Mouse (Mus musculus): Measurements from ENCODE around the gene Efna4. TPM values are rescaled to one million over a fixed set of nuclear protein-coding genes. Genes with fewer than 3 reads are reported as not detected.

The Efna4 gene
- polyA plus RNA-seq, 1 experiment from 2014 or later, result 29.2 TPM

DNA sequence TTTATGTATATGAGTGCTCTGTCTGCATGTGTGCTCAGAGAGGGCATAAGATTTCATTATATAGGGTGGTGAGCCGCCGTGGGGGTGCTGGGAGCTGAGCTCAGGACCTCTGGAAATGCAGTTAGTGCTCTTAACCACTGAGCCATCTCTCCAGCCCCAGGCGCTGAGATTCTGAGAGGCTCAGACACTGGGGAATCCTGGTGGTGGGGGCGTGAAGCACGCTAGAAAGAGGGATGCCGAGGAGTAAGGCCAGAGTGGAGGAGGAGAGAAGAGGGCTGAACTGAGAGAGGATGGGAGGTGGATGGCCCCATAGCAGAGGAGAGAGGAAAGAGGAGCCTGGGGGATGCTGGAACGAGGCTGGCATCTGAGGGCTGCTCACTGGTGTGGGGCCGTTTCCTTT is 26.8 kb upstream of the Efna4 start:
- 71% methylated on average over 8 of the region's 8 CpGs for WGBS
- H3K27me3 ChIP-seq (ENCODE audit: insufficient read depth, low read length), result no peaks in the 10 kb centered on the region
- peaks cover 9% of the 10 kb centered on the region; the same call in 1 of the 2 replicates for H3K4me1 ChIP-seq (ENCODE audit: insufficient read depth, low read length)
- no peak overlapping the region for H3K27ac ChIP-seq (ENCODE audit: low read length)
- no peak for ATAC-seq (ENCODE audit: low FRiP score, low TSS enrichment)
- no peaks in the 10 kb centered on the region for H3K9me3 ChIP-seq (ENCODE audit: low read length)
- H3K4me3 ChIP-seq (ENCODE audit: low read length), result no peak overlapping the region
- no peak overlapping the region for H3K9ac ChIP-seq (replicated peaks; ENCODE audit: low read length)
- no peak overlapping the region for H3K4me2 ChIP-seq (replicated peaks; ENCODE audit: low read depth, low read length)
- H3K36me3 ChIP-seq (ENCODE audit: insufficient read depth, low read length), result no peaks in the 10 kb centered on the region

DNA sequence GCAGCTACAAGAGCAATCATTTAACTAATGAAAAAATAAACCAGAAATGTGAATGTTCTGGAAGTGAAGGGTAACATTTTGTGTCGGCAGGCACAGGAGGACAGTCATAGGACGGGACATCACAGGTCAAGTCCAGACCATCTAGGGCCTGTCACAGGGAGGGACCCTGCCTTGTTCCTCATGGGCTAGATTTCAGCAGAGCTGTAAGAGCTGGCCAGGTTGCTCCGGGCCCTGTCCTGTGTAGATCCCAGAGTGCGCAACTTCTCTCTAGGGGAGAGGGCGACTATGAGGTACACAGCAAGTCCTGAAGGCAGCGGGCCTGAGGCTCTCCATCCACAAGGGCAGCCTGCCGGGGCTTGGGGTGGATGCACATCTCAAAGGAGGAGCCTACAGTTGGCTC is 23.8 kb upstream of the Efna4 start, which contains the start of gene Dcst2:
Dcst2 (plus strand) TSS at position 301 of the 400 bp plus-strand sequence.
- 87% methylated on average over 7 of the region's 7 CpGs for WGBS
- no peaks in the 10 kb centered on the region for H3K9me3 ChIP-seq (ENCODE audit: low read length)
- H3K27ac ChIP-seq (ENCODE audit: low read length), result no peak within 1 kb of the TSS
- no peaks in the 10 kb centered on the region for H3K36me3 ChIP-seq (ENCODE audit: insufficient read depth, low read length)
- H3K4me3 ChIP-seq (ENCODE audit: low read length), result no peak within 1 kb of the TSS
- no peak within 1 kb of the TSS for H3K9ac ChIP-seq (replicated peaks; ENCODE audit: low read length)
- H3K4me2 ChIP-seq (replicated peaks; ENCODE audit: low read depth, low read length), result no peak within 1 kb of the TSS
- peaks cover 9% of the 10 kb centered on the region; the same call in 1 of the 2 replicates for H3K4me1 ChIP-seq (ENCODE audit: insufficient read depth, low read length)
- no peak for ATAC-seq (ENCODE audit: low FRiP score, low TSS enrichment)
- H3K27me3 ChIP-seq (ENCODE audit: insufficient read depth, low read length), result no peaks in the 10 kb centered on the region

DNA sequence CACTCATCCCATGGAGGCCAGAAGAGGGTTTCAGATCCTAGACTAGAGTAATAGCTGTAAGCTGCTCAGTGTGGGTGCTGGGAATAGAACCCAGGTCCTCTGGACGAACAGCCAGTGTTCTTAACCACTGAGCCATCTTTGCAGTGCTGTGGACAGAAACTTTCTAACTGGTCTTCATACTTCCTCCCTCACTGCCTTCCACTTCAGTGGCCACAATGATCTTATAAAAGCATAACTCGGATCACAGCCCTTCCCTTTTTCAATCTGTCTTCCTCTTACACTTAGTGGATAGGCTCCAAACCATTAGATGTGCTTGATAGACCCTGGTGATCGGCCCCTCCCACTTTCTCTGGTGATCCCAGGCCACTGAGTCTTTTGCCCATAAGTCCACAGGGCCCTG is 22.4 kb upstream of the Efna4 start:
- no peak overlapping the region for H3K4me3 ChIP-seq (ENCODE audit: low read length)
- H3K4me1 ChIP-seq (ENCODE audit: insufficient read depth, low read length), result peaks cover 2% of the 10 kb centered on the region; the same call in 1 of the 2 replicates
- no peaks in the 10 kb centered on the region for H3K36me3 ChIP-seq (ENCODE audit: insufficient read depth, low read length)
- 67% methylated on average over 3 of the region's 3 CpGs for WGBS
- no peaks in the 10 kb centered on the region for H3K27me3 ChIP-seq (ENCODE audit: insufficient read depth, low read length)
- no peak overlapping the region for H3K27ac ChIP-seq (ENCODE audit: low read length)
- no peak overlapping the region for H3K4me2 ChIP-seq (replicated peaks; ENCODE audit: low read depth, low read length)
- no peaks in the 10 kb centered on the region for H3K9me3 ChIP-seq (ENCODE audit: low read length)
- no peak for ATAC-seq (ENCODE audit: low FRiP score, low TSS enrichment)
- no peak overlapping the region for H3K9ac ChIP-seq (replicated peaks; ENCODE audit: low read length)

DNA sequence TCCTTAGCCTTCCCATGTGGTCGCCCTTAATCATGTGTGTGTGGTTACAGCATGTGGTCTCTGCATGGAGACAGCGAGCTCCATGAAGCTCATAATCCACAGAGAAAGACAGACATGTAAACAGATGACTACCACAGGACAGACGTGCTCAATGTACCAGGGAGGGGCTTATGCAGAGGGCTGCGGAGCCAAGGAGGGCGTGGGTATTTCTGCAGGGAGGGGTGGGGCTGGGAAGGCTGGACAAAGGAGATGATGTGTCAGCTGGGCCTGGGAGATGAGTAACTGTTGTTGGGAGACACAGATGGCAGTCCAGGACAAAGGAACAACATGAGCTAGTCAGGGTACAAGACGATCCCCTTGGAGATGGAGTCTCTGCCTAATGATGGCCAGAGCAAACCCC is 21.8 kb upstream of the Efna4 start:
- no peaks in the 10 kb centered on the region for H3K9me3 ChIP-seq (ENCODE audit: low read length)
- WGBS, result 70% methylated on average over 6 of the region's 6 CpGs

DNA sequence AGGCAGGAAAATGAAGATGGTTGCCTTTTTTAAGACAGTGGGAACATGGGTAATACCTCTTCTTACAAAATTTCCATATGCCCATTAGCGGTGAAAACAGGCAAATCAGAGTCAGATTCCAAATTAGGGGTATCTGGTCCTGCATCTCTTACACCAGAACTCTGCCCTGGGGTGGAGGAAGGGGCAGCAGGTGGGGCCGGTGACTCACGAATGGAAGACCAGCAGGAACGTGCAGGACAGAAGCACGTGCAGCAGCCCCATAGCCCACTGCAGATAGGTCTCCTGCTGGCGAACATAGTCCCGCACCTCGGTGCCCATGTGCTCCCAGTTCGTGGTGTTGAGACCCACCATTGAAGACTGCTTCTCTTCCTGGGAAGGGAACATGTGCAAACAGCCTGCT is 18.2 kb upstream of the Efna4 start:
- no peaks in the 10 kb centered on the region for H3K36me3 ChIP-seq (ENCODE audit: insufficient read depth, low read length)
- no peak overlapping the region for H3K4me2 ChIP-seq (replicated peaks; ENCODE audit: low read depth, low read length)
- H3K9me3 ChIP-seq (ENCODE audit: low read length), result no peaks in the 10 kb centered on the region
- ATAC-seq (ENCODE audit: low FRiP score, low TSS enrichment), result no peak
- no peaks in the 10 kb centered on the region for H3K27me3 ChIP-seq (ENCODE audit: insufficient read depth, low read length)
- H3K4me3 ChIP-seq (ENCODE audit: low read length), result no peak overlapping the region
- peak overlapping the region; percentile 45; the same call in 1 of the 2 replicates for H3K27ac ChIP-seq (ENCODE audit: low read length)
- WGBS, result 62% methylated on average over 9 of the region's 9 CpGs
- H3K4me1 ChIP-seq (ENCODE audit: insufficient read depth, low read length), result peaks cover 11% of the 10 kb centered on the region
- no peak overlapping the region for H3K9ac ChIP-seq (replicated peaks; ENCODE audit: low read length)

More for the DNA sequence above, 21.8 kb upstream of the Efna4 start:
- Histone ChIP-seq H3K9ac (replicated peaks; ENCODE audit: low read length) (no peak overlapping the region), H3K27me3 (ENCODE audit: insufficient read depth, low read length) (no peaks in the 10 kb centered on the region), H3K4me2 (replicated peaks; ENCODE audit: low read depth, low read length) (no peak overlapping the region), H3K27ac (ENCODE audit: low read length) (no peak overlapping the region), H3K4me3 (ENCODE audit: low read length) (no peak overlapping the region), H3K4me1 (ENCODE audit: insufficient read depth, low read length) (peaks cover 5% of the 10 kb centered on the region), H3K36me3 (ENCODE audit: insufficient read depth, low read length) (no peaks in the 10 kb centered on the region)
- ATAC-seq (ENCODE audit: low FRiP score, low TSS enrichment), result no peak

DNA sequence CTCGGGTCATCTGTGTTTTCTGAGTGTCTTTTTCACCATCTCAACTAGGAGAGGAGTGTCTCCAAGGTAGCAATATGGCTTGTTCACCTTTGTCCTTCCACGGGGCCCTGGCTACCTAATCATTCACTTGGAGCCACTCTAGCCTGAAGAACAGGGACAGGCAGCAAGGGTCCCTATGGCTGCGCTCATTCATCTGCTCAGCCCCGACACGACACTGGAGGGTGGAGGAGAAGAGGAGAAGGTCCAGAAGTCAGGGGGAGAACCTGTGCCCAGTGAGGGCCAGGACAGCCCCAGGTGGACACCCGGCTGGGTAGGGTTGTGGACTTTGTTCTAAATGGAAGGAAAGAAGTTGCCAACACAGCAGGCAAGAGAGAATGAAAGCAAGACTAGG is 17.7 kb upstream of the Efna4 start:
- H3K27ac ChIP-seq (ENCODE audit: low read length), result peak overlapping the region; percentile 45
- H3K4me2 ChIP-seq (replicated peaks; ENCODE audit: low read depth, low read length), result no peak overlapping the region
- ATAC-seq (ENCODE audit: low FRiP score, low TSS enrichment), result peak; percentile 71

DNA sequence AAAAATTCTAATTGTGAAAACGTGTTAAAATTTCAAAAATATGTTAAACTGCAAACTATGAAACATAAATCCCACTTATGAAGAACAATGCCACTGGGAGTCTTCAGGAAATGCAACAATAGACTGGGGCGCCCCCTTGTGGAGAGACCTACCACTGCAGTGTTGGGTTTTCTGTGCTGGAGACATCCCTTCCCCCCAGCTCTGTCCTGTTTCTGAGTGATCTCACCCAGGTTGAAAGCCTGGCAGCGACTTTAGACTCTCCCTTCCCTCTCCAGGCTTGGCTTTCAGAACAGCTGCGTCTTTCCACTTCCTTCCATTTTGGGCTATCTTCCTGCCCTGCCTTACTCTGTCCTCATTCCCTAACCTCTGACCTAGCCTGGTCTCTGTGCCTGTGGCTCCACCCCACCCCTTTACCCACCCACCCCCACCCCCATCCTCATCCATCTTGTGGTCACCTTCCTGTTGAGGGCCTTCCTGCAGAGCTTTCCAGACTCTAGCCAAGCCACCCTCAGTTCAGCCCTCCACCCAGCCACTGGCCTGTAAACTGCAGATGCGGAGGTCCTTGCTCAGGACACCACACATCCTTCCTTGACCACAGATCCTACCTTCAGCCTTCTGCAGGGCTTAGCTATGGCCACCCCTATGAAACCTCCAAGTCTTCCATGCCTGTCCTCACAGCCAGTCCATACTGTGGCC is 17.1 kb upstream of the Efna4 start:
- peaks cover 17% of the 10 kb centered on the region for H3K4me1 ChIP-seq (ENCODE audit: insufficient read depth, low read length)
- no peak overlapping the region for H3K9ac ChIP-seq (replicated peaks; ENCODE audit: low read length)
- H3K27me3 ChIP-seq (ENCODE audit: insufficient read depth, low read length), result no peaks in the 10 kb centered on the region
- H3K4me3 ChIP-seq (ENCODE audit: low read length), result no peak overlapping the region
- whole genome bisulfite sequencing, result 14% methylated on average over 5 of the region's 5 CpGs
- no peak overlapping the region for H3K4me2 ChIP-seq (replicated peaks; ENCODE audit: low read depth, low read length)
- ATAC-seq (ENCODE audit: low FRiP score, low TSS enrichment), result peak; percentile 25
- peak overlapping the region; percentile 45 for H3K27ac ChIP-seq (ENCODE audit: low read length)
- no peaks in the 10 kb centered on the region for H3K9me3 ChIP-seq (ENCODE audit: low read length)
- H3K36me3 ChIP-seq (ENCODE audit: insufficient read depth, low read length), result no peaks in the 10 kb centered on the region

More for the DNA sequence above, 17.7 kb upstream of the Efna4 start:
- peaks cover 12% of the 10 kb centered on the region for H3K4me1 ChIP-seq (ENCODE audit: insufficient read depth, low read length)
- H3K9ac ChIP-seq (replicated peaks; ENCODE audit: low read length), result no peak overlapping the region
- H3K9me3 ChIP-seq (ENCODE audit: low read length), result no peaks in the 10 kb centered on the region
- H3K27me3 ChIP-seq (ENCODE audit: insufficient read depth, low read length), result no peaks in the 10 kb centered on the region
- WGBS, result 75% methylated on average over 6 of the region's 6 CpGs
- no peaks in the 10 kb centered on the region for H3K36me3 ChIP-seq (ENCODE audit: insufficient read depth, low read length)
- no peak overlapping the region for H3K4me3 ChIP-seq (ENCODE audit: low read length)

DNA sequence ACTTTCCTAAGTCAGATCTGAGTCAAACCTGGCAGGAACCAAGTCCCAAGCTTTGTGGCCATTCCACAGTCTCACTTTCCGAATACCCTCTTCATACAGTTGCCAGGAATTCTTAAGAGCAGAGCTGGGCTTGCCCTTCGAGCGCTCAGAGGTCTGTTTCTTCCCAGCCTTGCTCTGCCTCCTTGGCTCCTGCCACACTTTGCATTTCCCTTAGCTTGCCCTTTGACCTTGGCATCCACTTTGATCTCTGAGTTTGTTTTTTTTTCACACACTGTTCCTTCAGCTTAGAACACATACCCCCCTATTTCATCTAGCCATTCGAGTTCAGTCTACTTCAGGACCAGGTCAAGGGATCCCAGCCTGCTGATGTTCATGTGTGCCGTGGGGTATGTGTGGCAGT is 13.4 kb upstream of the Efna4 start:
- ATAC-seq (ENCODE audit: low FRiP score, low TSS enrichment), result no peak
- no peaks in the 10 kb centered on the region for H3K9me3 ChIP-seq (ENCODE audit: low read length)
- no peak overlapping the region for H3K4me3 ChIP-seq (ENCODE audit: low read length)
- no peak overlapping the region for H3K27ac ChIP-seq (ENCODE audit: low read length)
- WGBS, result 49% methylated on average over 5 of the region's 5 CpGs
- H3K36me3 ChIP-seq (ENCODE audit: insufficient read depth, low read length), result no peaks in the 10 kb centered on the region
- H3K4me2 ChIP-seq (replicated peaks; ENCODE audit: low read depth, low read length), result no peak overlapping the region
- no peaks in the 10 kb centered on the region for H3K27me3 ChIP-seq (ENCODE audit: insufficient read depth, low read length)
- peaks cover 28% of the 10 kb centered on the region for H3K4me1 ChIP-seq (ENCODE audit: insufficient read depth, low read length)
- no peak overlapping the region for H3K9ac ChIP-seq (replicated peaks; ENCODE audit: low read length)

DNA sequence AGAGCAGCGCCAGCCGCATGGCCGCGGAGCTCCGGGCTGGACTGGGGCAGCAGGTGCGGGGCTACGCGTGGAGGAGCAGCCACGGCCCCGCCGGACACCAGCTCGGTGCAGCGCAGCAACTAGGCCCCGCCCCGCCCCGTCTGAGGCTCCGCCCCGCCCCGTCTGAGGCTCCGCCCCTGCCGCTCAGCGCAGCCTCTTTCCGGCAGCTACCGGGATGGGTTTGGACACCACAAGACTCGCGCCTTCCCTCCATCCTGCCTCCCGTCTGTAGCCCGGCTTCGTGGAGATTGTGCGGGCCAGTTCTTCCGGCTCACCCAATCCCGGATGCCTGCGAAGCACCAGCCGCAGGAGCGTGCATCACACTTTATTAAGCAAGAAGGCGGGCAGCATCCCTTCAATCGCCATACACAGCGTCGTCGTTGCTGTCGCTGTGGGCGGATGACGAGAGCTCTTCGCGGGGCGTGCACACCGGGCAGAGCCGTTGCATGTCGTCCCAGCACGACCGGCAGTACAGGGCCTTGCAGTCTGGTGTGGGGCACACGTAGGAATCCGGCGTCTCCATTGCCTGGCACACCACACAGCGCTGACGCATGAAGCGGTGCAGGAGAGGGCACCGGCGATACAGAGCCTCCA is 12.2 kb upstream of the Efna4 start, which contains the start of gene Adam15:
Adam15 (minus strand) TSS at position 128 of the 633 bp plus-strand sequence.
- Histone ChIP-seq H3K4me1 (ENCODE audit: insufficient read depth, low read length) (peaks cover 26% of the 10 kb centered on the region), H3K36me3 (ENCODE audit: insufficient read depth, low read length) (peaks cover 6% of the 10 kb centered on the region), H3K27ac (ENCODE audit: low read length) (peak within 1 kb of the TSS; percentile 73), H3K9ac (replicated peaks; ENCODE audit: low read length) (peak within 1 kb of the TSS; percentile 77), H3K4me2 (replicated peaks; ENCODE audit: low read depth, low read length) (peak within 1 kb of the TSS; percentile 97), H3K4me3 (ENCODE audit: low read length) (peak within 1 kb of the TSS; percentile 72), H3K9me3 (ENCODE audit: low read length) (no peaks in the 10 kb centered on the region), H3K27me3 (ENCODE audit: insufficient read depth, low read length) (no peaks in the 10 kb centered on the region)
- ATAC-seq (ENCODE audit: low FRiP score, low TSS enrichment), result peak; percentile 90
- WGBS, result under 1% methylated on average over 59 of the region's 59 CpGs

All from kidney, embryonic 16.5 days (tissue).